Mouse (Mus musculus) retina, adult 2 months (tissue): ENCODE measurements around the gene Padi4.

Experiments used
- DNase-seq: peaks from one replicate; pipeline ENCODE4 v3.0.0-alpha.2; 2012; ENCODE audit warnings: low read depth, low spot score

Padi4 gene

DNA sequence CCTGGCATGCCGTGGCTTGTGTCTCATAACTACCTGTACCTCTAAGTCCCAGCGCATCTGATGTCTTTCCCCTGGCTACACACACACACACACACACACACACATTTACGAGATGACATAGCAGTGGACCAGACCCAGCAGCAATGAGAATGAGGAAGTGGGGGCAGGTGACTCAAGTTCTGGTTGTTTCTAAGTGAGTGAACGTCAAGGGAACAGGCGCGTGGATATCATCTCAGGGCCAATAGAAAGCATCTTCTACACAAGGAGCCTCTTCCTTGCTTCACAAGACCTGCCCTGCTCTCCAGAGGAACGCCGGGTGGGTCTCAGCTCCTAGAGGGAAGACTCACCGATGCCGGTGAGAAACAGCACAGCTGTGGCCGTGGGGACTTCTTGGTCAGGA, 33.4 kb downstream of the Padi4 start:
- DNase-seq = no peak

DNA sequence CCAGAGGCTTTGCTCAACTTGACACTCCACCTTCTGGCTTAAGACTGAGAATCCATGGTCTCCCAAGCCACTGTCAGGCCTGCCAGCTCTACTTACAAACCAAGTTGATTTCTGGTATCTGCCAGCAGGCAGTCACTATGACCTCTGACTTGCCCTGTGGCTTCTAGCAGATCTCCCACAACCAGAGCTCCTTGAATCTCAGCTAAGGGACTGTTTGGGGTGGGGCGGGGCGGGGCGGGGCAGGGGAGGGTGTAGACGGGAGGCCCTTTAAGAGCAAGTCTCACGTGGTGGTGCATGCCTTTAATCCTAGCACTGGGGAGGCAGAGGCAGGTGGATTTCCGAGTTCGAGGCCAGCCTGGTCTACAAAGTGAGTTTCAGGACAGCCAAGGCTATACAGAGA, 41.2 kb downstream of the Padi4 start:
- no peak for DNase-seq

DNA sequence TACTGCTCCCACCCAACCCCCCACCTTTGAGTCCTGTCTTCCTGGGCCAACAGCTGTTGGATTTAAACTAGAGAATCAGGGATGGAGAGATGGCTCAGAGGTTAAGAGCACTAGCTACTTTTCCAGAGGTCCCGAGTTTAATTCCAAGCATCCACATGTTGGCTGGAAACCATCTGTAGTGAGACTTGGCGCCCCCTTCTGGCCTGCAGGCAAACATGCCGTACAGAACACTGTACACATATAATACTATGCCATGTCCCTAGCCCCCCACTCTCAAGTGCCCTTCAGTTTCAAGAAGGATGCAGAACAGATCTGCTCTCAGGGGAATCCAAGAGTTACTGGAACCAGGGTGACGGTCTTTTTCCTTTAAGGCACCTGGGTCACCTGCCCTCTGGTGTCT, 42.4 kb downstream of the Padi4 start:
- no peak for DNase-seq

DNA sequence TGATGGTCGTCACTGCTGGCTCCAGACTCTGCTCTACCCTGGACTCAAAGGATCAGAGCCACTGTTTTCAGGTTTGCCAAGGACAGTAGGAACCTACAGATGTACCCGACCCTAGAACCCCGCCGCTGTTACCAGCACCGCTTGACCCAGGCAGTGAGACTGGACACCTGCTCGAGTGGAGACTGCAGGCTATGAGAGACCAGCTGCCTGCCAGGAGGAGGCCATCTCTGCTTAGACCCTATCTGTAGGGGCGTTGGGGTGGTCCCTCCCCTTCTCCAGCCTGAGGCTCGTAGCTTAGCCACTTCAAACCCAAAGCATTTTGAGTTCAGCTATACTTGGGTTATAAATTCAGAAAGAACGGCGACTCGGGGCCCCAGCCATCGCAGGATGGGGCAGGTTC, 47.1 kb downstream of the Padi4 start:
- no peak for DNase-seq

DNA sequence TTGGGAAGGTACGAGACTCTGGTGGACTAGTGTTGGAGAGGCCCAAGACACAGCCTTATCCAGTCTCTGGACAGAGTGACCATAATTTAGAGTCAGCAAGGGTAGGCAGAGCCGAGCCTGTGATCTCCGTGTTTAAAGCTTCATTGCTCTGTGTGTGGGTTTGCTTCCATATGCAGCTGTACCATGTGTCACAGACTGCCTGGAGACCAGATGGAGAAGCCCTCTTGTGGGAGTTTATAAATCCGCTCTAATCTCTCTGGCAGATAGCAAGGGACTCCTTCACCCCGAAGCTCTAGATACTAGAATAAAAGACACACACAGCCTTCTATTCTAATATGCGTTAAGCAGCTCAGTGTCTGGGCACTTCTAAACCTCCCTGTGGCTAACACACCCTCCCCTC, 49.3 kb downstream of the Padi4 start:
- no peak for DNase-seq

DNA sequence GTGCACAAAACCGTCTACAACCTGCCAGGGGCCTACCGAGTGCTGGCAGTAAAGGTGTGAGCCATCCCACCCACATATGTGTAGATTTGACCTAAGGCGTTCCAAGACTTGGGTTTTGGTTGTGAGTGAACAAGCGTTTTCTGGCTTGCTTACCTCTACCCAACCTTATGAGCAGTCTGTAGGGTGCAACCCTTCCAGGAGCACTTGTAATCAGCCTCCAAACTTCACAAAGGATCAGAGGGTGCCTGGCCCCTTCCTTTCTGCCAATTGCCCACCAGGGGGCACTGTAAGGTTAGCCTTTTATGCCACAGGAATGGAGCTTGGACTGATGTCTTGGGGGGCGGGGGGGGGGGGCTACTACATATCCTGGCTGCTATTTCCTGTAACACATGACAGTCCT, 50.2 kb downstream of the Padi4 start:
- DNase-seq = no peak

DNA sequence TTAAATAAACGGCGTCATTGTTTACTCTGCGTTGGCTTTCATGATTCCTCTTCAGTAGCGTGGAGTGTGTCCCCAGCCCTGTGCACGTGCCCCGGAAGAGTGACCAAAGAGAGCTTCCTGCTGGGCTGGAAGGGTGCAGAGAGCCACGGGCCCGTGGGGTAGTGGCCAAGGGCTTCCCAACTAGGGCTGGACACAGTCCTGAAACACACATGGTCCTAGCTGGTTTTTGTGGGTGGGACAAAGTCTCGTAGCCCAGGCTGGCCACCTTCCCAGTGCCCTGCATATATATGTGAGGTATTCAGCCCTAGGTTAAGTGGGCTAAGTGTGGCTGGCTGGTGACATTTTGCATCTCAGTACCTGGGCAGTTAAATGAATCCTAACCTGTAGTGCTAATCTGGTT, 50.8 kb downstream of the Padi4 start:
- DNase-seq = no peak

DNA sequence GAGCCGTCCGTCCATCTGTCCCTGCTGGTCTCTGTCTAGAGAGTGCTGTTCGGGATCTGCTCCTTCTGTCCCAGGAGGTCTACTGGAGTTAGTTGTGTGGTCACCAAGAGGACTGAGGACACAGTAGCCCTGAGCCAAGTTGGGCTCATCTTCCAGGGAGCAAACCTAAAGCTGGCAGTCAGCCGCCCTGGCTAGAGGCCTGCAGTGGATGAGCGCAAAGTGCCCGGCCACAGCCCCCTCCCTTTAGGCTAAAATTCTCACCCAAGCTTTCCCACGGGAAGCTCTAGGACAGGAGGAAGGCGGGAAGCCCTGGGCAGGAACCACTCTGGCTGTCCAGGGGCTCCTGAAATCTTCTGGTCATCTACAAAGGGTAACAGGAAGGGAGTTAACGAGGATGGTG, 51.3 kb downstream of the Padi4 start:
- no peak for DNase-seq

DNA sequence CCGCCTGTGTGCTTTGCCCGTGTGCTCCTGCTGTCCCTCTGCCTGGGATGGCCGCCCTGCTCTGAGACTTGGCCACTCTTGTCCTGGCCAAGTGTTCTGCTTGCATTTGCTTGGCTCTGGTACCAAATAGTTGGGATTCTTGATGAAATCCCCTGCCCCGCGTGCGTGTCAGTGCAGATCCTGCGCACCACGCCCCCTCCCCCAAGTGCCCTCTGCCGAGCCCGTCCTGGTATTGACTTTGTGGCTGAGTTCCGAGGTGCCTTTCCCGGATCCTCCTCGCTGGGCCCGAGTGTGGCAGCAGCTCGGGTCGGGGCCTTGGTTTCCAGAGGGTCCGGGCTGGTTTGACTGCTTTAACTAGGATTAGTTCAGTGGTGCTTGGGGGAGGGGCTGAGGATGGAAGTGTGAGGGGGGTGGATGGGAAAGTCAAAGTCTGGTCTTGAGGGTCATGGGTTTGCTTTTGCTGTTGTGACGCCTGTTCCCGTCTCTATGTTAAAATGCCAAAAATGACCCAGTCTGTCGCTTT, 52.0 kb downstream of the Padi4 start:
- DNase-seq = no peak

DNA sequence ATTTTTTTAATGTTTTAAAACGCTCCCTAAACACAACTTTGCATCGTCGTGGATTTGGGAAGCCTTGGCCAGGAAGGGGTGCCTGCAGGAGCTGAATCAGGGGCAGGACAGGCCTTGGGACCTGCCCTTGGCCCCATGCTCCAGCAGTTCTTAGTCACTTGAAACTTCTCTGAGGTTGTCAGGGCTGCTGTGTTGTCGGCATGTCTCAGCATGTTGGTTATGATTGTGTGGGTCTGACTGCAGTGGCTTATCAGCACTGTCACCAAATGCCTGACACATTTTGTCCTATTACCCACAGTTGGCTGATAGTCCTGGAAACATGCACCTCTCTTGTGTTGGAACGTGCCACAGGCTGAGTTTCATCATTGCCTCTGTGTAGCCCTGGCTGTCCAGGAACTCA, 53.9 kb downstream of the Padi4 start:
- DNase-seq = no peak

DNA sequence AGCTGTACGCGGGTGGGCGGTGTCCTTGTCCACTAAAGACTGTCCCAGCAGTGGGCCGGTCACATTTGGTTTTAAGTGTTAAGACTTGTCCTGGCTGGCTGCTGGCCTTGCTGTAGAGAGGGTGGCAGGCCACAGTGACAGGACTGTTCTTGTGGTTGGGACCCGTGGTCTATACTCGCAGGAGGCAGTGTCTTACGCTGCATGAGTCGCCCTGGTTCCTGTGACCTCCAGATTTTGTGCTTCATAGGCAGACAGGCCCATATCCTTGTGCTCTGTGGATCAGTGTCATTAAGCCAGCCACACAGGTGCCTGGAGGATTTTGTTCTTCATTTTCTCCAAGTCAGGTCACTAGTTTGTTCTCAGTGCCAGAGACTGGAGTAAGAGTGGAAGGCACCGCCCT, 55.6 kb downstream of the Padi4 start:
- no peak for DNase-seq

DNA sequence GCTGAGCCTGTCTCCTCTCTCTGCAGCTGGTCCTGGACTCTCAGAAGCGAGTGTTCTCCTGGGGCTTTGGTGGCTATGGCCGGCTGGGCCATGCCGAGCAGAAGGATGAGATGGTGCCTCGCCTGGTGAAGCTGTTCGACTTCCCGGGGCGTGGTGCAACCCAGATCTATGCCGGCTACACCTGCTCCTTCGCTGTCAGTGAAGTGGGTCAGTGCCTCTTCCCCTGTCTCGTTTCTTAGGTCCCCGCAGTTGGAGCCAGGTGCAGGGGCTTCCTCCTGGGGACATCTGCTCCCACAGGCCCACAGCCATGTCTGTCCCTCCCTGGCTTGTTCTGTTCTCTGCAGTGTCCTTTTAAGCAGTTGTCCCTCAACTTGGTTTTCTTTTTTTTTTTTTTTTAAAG, 57.0 kb downstream of the Padi4 start:
- no peak for DNase-seq

DNA sequence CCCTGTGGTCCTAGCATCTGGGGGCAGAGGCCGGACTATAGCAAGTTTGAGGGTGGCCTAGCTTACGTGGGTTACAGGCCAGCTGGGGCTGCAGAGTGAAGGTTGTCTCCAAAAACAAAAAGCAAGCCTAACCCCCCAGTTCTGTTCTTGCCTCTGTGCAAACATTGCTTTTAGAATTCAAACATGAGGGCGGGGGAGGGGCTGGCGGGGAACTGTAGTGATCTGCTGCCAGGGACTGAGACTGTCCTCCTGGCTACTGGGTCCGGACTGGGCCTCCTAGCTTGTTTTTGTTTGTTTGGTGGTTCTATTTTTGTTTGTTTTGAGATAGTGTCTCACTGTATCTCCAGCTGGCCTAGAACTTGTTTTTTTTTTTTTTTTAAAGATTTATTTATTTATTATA, 59.5 kb downstream of the Padi4 start:
- no peak for DNase-seq

DNA sequence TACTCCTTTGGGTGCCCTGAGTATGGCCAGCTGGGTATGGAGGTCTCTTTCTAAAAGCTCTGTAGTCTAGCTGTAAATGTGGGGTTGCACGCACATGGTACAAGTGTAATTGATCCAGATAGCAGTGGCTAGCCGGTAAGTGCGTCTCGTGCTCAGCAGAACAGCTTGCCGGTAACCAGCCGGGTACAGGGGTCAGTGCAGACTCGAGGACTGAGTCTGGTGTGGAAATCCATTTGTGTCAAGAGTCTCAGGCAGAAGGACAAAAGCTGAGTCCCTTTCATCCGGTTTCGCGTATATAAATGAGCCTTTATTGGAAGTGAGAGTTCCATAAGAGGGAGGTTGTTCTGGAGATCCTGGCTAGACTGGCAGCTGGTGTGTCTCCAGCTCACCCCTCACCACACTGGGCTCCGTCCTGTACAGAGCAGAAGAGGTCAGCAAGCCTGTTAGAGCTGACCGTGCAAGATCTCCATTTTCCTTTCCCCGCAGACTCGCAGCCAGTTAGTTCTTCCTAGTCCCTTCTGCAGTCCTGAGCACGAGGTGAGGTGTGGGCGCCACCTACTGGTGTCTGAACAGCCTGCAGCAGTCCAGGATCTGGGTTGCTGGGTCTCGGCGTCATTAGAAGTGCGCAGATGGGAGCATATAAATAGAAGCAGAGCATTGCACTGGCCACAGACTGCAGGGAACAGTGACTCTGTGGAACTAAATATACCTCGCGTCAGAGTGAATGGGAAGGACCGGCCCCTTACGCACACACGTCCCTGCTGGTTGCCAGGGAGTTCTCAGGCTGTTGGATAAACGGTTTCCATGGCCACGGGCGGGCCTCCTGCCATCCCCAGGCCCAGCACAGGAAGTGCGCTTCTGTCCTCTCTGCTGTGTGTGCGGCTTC, 60.3 kb downstream of the Padi4 start:
- peak; percentile 75 for DNase-seq

DNA sequence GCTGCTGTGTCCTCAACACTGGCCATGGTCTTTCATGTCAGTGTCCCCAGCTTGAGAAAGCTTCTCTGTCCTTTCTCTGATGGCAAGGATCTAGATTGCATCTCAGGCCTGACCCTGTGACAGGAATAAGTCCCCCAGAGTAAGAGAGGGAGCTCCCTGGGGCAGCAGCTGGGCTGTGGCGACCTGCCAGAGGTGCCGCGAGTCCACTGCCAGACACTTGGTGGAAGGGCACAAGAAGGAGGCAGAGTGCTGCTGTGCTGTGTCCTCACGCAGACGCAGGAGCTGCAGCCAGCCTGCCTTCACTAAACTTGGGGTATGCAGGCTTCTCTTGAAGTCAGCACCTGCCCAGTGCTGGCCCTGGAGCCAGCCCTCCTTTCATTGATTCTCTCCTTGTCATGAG, 62.7 kb downstream of the Padi4 start:
- DNase-seq = no peak

DNA sequence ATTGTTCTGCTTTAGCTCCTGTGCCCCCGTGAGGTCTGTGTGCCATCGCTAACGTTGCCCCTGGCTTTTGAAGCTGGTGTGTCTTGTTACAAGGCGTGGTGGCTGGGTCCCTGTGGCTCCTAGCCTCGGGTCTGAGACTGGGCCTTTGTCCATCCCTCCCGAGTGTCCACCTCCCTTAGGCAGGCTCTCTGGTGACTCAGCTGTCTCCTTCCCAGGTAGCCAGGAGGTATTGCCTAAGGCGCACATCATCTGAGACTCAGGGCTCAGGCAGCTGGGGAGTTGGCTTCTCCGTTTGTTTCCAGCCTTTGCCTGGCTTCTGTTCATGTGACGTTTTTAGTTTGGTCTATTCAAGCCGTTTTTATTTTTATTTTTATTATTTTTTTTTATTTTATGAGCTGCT, 63.3 kb downstream of the Padi4 start:
- no peak for DNase-seq

DNA sequence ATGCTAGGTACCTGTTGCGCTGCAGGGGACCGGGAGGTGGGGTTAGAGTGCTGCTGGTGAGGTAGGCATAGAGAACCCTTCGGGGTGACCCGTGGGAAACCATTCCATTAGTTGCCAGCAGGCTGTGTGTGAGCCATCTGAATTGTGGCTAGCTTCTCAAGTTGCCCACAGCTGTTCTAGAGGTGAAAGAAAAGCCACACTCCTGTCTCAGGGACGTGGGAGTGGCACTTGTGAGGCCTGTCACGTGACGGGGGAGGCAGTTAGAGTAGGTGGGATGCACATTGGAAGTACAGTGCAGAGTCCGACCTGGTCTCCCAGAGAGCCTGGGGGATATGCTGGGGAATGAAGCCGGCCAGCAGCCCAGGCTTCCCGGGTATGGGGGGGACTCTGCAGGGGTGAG, 64.4 kb downstream of the Padi4 start:
- DNase-seq = no peak

DNA sequence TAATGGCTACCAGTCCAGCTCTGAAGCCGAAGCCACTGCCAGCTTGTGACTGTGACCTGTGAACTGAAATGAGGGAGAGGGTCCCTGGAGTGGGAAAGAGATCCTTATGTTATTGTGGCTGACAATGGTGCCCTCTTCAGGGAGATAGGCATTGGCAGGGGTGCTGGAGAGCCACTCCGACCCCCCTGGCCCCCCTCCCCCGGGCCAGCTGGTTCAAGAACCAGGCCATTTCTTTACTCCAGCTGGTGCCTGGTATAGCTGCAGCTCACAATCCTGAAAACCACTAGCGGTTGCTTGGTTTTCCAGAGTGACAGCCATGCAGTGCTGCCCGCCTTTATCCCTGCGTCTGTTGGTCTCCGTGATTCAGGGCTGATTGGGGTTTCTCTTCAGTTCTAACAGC, 64.9 kb downstream of the Padi4 start:
- no peak for DNase-seq

DNA sequence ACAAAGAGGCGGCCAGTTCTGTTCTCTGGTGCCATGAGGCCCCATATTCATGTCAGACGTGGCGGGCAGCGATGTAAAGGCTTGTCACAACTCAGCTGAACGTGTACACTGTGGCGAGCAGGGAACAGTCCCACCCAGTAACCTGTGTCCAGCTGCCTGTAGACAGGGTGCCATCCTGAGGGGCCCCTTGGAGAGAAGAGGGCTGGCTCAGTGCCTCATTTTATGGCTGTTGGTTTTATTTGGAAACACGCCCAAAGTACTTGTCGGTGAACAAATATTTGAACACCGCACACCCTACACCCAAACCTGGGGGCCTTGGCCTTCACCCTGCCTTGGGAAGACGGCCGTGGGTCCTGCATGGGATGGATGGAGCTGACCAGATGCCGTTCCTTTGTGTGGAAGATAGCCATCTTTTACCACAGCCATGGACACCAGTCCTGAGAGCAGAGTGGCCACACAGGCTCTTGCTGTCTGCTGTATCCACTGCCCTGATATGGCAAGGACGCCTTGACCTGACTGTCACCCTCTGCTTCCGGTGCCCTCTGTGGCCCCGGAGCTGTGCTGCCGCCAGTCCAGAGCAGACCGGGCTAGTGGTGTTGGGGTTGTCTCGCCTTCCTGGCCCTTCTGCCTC, 65.6 kb downstream of the Padi4 start:
- DNase-seq = no peak

DNA sequence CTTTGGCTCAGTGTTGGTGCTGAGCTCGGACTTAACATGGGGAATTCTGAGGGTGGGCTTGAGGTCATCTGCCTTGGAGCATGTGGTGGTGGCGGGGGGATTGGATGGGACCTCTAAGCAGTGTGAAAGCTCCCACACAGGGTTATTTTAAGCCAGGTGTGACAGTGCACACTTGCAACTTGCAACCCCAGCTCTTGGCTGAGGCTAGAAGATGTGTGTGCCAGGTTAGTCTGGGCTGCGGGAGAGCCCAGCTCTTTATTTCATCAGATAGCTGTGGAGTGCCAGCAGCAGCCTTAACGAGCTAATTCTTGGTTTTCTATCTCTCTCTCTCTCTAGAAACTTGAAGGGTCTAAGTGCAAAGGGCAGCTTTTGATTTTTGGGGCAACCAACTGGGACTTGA, 66.4 kb downstream of the Padi4 start:
- DNase-seq = no peak

DNA sequence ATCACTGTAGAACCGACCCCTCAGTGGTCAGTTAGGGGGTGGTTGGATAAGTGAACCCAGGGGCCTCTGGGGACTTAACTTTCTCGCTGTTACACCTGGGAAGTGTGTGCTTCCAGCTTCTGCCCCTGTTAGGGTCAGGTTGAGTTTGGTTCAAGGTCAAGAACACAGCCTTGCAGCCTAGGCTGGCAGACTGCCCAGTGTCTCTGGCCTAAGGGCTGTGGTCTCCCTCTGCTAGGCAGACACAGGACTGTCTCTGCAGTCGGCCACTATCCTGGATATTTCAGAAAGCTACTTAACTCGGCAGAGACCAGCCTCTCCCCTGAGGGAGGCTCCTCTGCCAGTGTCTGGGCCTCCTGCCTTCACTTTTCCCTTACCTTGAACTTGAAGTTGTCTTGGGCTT, 69.9 kb downstream of the Padi4 start:
- no peak for DNase-seq

DNA sequence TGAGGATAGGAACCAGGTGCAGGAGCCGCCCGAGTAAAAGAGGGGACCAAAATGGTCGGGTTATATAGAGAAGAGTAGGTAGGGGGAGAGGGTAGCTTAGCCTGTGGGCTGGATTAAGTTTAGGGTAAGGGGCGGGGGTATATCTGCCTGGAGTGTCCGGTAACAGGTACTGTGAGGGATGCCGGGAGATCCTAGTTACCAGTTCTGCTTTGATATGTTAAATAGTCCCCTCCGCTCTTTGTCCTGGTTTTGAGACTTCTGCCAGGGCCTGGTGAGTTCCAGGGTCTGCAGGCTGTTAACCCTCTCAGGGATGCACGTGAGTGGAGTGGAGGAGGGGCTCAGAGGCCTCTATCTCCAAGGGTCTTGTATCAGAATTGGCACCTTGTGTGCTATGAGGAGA, 70.4 kb downstream of the Padi4 start:
- DNase-seq = no peak

DNA sequence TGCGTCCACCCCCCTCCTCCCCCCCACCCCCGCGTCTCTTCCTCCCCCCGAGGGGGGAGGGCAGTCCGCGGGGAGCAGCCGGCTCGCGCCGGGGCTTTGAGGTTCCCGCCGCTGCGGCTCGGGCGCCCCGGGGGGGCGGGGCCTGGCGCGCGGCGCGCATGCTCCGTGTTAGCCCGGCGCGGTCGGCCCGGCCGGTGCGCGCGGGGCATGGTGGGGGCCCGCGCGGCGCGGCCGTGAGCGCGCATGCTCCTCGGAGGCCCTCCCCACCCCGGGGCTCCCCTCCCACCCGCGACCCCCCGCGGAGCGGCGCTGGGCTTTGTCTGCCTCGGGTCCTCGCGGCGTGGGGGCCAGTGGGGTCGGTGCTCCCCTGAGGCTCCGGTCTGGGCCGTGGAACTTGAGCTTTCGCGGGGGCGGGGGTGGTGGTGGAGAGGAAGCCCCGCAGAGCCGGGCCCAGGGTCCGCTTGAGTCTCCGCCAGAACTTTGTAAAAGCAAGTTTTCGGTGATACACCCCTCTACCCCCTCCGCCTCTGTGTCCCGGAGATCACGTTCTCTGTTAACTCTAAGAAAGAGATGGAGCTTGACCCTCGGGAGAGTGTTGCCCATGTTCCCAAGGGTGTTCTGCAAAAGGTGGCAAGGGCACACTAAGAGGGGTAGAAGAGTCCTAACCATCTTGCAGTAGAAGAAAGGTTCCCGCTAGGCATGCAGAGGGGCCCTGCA, 71.3 kb downstream of the Padi4 start:
- DNase-seq = peak; percentile 76
